Mouse (Mus musculus) limb, embryonic 12.5 days (tissue): ENCODE measurements at regions not wholly inside any gene's neighbourhood (a gene's known extent, or its start where the extent isn't known, plus 50 kb on each side); places are given as distances from the start of the nearest gene placed in this dataset.

Experiments
- ATAC-seq: fragments of 200-750 bp; cut with Nextera tagmentation; 2 replicates; pipeline ENCODE4 v1.8.0; 2017; ENCODE audit warnings: low read depth, moderate TSS enrichment; ENCODE audit not compliant: insufficient number of reproducible peaks, insufficient read depth, low FRiP score, low TSS enrichment
- H3K27ac ChIP-seq: fragments of 300-500 bp; sonication (generic); 2 replicates; pipeline ENCODE4 v1.5.1; 2016; ENCODE audit warnings: mild to moderate bottlenecking, moderate library complexity
- H3K27me3 ChIP-seq: fragments of 300-500 bp; sonication (generic); 2 replicates; pipeline ENCODE4 v1.6.1; 2016; ENCODE audit warnings: mild to moderate bottlenecking, moderate library complexity
- H3K36me3 ChIP-seq: fragments of 300-500 bp; sonication (generic); 2 replicates; pipeline ENCODE4 v1.6.1; 2016; ENCODE audit warnings: mild to moderate bottlenecking, moderate library complexity
- H3K4me1 ChIP-seq: fragments of 300-500 bp; sonication (generic); replicated peaks from 2 replicates; pipeline ENCODE4 v1.6.1; 2016
- H3K4me2 ChIP-seq: fragments of 300-500 bp; sonication (generic); 2 replicates; pipeline ENCODE4 v1.6.1; 2016; ENCODE audit warnings: mild to moderate bottlenecking, moderate library complexity
- H3K4me3 ChIP-seq: fragments of 300-500 bp; sonication (generic); replicated peaks from 2 replicates; pipeline ENCODE4 v1.5.1; 2016; ENCODE audit warnings: mild to moderate bottlenecking
- H3K9ac ChIP-seq: fragments of 300-500 bp; sonication (generic); replicated peaks from 2 replicates; pipeline ENCODE4 v1.6.1; 2016; ENCODE audit warnings: mild to moderate bottlenecking, moderate library complexity
- H3K9me3 ChIP-seq: fragments of 300-500 bp; sonication (generic); 2 replicates; pipeline ENCODE4 v1.6.1; 2016; ENCODE audit warnings: mild to moderate bottlenecking, moderate library complexity
- WGBS: fragments of 180-500 bp; shearing (Covaris S2); methylation state at CpG from one replicate; pipeline ENCODE4 v1.1.7; 2016; 5-methylcytosine and 5-hydroxymethylcytosine counted together

DNA sequence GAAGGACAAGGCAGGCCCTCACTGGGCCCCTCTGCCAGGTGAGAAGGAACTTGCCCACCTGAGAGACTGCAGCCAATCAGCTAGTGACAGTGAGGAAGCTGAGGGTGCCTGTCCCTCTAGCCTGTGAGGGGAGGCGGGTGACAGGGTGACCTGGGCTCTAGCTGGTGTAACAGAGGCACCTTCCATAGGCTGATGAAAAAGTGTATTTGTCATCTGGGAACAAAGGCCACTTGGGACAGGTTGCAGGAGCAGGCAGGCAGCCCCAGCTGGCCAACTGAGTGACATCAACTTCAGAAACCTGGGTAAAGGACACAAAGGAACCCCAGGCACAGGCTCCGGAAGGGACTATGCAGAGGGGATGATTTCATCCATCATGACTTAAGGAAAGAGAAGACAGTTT, 63.0 kb upstream of the Zfp637 start:
- no peak overlapping the region for H3K27ac ChIP-seq
- WGBS, result 74% methylated on average over 2 of the region's 2 CpGs
- no peak overlapping the region for H3K4me3 ChIP-seq
- H3K36me3 ChIP-seq, result no peaks in the 10 kb centered on the region
- H3K27me3 ChIP-seq, result no peaks in the 10 kb centered on the region
- H3K4me2 ChIP-seq, result no peak overlapping the region
- no peaks in the 10 kb centered on the region for H3K9me3 ChIP-seq
- no peaks in the 10 kb centered on the region for H3K4me1 ChIP-seq
- no peak overlapping the region for H3K9ac ChIP-seq
- ATAC-seq, result no peak

GRCm38 (mm10) chr6:117778481-117778880, 62.5 kb upstream of the Zfp637 start:
- Histone ChIP-seq H3K9ac (no peak overlapping the region), H3K36me3 (no peaks in the 10 kb centered on the region), H3K4me1 (no peaks in the 10 kb centered on the region), H3K9me3 (no peaks in the 10 kb centered on the region), H3K4me2 (no peak overlapping the region), H3K27ac (no peak overlapping the region), H3K27me3 (no peaks in the 10 kb centered on the region), H3K4me3 (no peak overlapping the region)
- 72% methylated on average over 8 of the region's 8 CpGs for WGBS
- ATAC-seq, result no peak

GRCm38 (mm10) chr6:117779020-117779419, 62.0 kb upstream of the Zfp637 start:
- Histone ChIP-seq H3K4me3 (no peak overlapping the region), H3K36me3 (no peaks in the 10 kb centered on the region), H3K4me2 (no peak overlapping the region), H3K9me3 (no peaks in the 10 kb centered on the region), H3K9ac (no peak overlapping the region), H3K27ac (no peak overlapping the region), H3K4me1 (no peaks in the 10 kb centered on the region), H3K27me3 (no peaks in the 10 kb centered on the region)
- no peak for ATAC-seq
- 83% methylated on average over 7 of the region's 7 CpGs for WGBS

GRCm38 (mm10) chr6:117788580-117789540, 52.1 kb upstream of the Zfp637 start:
- H3K9ac ChIP-seq, result no peak overlapping the region
- 0 out of 2 replicates have a peak, but pooled peaks cover 5% of the 10 kb centered on the region for H3K9me3 ChIP-seq
- no peak overlapping the region for H3K27ac ChIP-seq
- H3K4me1 ChIP-seq, result no peaks in the 10 kb centered on the region
- no peak overlapping the region for H3K4me3 ChIP-seq
- whole genome bisulfite sequencing, result 81% methylated on average over 12 of the region's 12 CpGs
- H3K36me3 ChIP-seq, result no peaks in the 10 kb centered on the region
- no peak overlapping the region for H3K4me2 ChIP-seq
- no peaks in the 10 kb centered on the region for H3K27me3 ChIP-seq
- no peak for ATAC-seq

- Histone ChIP-seq H3K9ac (no peak overlapping the region), H3K4me1 (no peaks in the 10 kb centered on the region), H3K9me3 (no peaks in the 10 kb centered on the region), H3K36me3 (no peaks in the 10 kb centered on the region), H3K27me3 (no peaks in the 10 kb centered on the region), H3K27ac (no peak overlapping the region), H3K4me3 (no peak overlapping the region), H3K4me2 (no peak overlapping the region)
- 93% methylated on average over 6 of the region's 6 CpGs for WGBS
- no peak for ATAC-seq
Observed at GRCm38 (mm10) chr6:117790581-117790980, 50.4 kb upstream of the Zfp637 start.
